Mouse (Mus musculus) testis, adult 2 months (tissue): ENCODE data around the gene Plekhg1.

Source experiments
- CTCF ChIP-seq: fragments of 200-500 bp; IDR thresholded peaks from 2 replicates; pipeline ENCODE4 v1.5.1; 2012; ENCODE audit warnings: low read depth, mild to moderate bottlenecking, inconsistent platforms, low read length, moderate library complexity; ENCODE audit not compliant: control insufficient read depth, insufficient read depth, insufficient replicate concordance
- POLR2A ChIP-seq: fragments of 200-500 bp; IDR thresholded peaks from 2 replicates; pipeline ENCODE4 v1.6.1; 2012; ENCODE audit warnings: low read depth, mild to moderate bottlenecking, inconsistent platforms, low read length, moderate library complexity; ENCODE audit not compliant: control insufficient read depth

DNA sequence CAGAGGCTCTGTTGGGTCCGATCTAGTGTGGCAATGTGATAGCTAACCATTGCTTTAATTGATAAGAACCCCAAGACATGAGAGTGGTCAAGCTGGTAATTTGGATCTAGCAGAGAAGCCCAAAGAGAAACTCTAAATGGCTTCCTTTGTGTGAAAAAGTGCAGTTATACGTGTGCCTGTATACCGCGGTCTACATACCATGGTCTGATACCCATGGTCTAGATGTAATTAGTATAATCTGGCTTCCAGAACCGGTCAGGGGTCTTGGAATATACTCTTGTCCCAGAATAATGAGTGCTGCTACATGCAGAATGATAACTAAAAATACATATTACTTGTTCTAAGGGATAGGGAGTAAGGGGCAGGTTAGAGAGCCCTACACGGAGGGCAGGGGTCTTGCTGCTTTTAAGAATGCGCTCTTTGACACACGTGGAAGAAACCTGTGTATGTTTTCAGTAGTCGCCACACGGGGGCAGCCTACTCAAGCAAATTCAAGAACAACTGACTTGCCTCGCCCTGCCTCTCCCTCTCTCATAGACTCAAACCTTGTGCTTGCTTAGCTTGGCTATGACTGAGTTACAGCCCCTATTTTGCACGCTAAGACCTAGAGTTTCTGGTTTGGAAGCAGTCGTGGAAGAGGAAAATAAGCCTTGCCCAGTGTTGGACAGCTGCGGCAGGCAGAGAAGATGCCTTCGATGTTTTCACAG is 256.2 kb downstream of the Plekhg1 start:
- TF ChIP-seq CTCF (peak; percentile 52; the same call in 1 of the 2 replicates), POLR2A (no peak)
